Comparison of ENCODE assay signal across 8 mouse cellular contexts in the genomic region with DNA sequence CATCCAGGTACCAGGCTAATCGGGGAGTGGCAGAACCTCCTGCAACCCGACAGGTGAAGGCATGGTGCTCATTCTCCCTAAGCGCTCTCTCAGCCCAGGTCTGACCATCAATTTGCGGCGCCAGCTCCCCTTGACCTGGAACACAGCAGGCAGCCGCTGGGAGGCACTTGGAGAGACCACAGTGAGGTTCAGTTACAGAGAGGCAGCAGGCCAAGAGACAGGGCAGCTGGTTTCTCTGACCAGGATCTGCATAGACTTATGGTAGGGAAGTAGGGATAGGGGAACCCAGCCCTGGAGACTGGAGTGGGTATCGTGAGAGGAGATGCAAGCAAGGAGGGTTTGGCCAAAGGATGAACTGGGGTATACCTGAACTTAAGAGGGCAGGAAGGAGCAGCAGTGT. TPM values are rescaled to one million over a fixed set of nuclear protein-coding genes. Genes with fewer than 3 reads are reported as not detected.
DNase-seq lines count a peak whose midpoint lies in the region; ATAC-seq and TF ChIP-seq lines count a peak whose summit lies in the region.

No protein-coding gene starts in this region.

- H3K27me3 ChIP-seq in forebrain, embryonic 14.5 days (replicated peaks; ENCODE audit: control insufficient read depth, insufficient read depth, low read length): 0 out of 2 replicates have a peak, but pooled peaks cover 3% of the 10 kb centered on the region
- H3K27me3 ChIP-seq in neural tube, embryonic 15.5 days (replicated peaks): no peaks in the 10 kb centered on the region

- peak overlapping the region; percentile 69; the same call in 1 of the 2 replicates for H3K9ac ChIP-seq in forebrain, embryonic 14.5 days (ENCODE audit: low read length)
- peak overlapping the region; percentile 56 for H3K9ac ChIP-seq in neural tube, embryonic 15.5 days (replicated peaks)

- H3K4me2 ChIP-seq in forebrain, embryonic 14.5 days (ENCODE audit: low read length): peak overlapping the region; percentile 97
- H3K4me2 ChIP-seq in neural tube, embryonic 15.5 days: peak overlapping the region; percentile 97

- no peak for ATAC-seq in forebrain, embryonic 14.5 days
- ATAC-seq in neural tube, embryonic 15.5 days (ENCODE audit: low FRiP score): no peak

- no peak for DNase-seq in left cerebral cortex, adult 2 months (ENCODE audit: extremely low spot score in 1 of 2, low spot score in 2 of 2)
- DNase-seq in left cerebral cortex, adult 11 months (ENCODE audit: low spot score): no peak
- no peak for DNase-seq in forebrain, embryonic 14.5 days (ENCODE audit: low spot score)
- DNase-seq in kidney, postnatal 36 days: peak; percentile 19 to 42
- DNase-seq in right cerebral cortex, postnatal 25 days: no peak
- no peak for DNase-seq in left cerebral cortex, postnatal 36 days (ENCODE audit: low spot score in 2 of 2)
- DNase-seq in embryo, embryonic 9.5 days (ENCODE audit: extremely low spot score): no peak

- H3K4me3 ChIP-seq in left cerebral cortex, adult 2 months: peak overlapping the region; percentile 76
- H3K4me3 ChIP-seq in forebrain, embryonic 14.5 days (ENCODE audit: low read depth, low read length): peak overlapping the region; percentile 55
- peak overlapping the region; percentile 50 for H3K4me3 ChIP-seq in neural tube, embryonic 15.5 days (replicated peaks)

- no peak overlapping the region for H3K27ac ChIP-seq in left cerebral cortex, adult 2 months
- no peak overlapping the region for H3K27ac ChIP-seq in forebrain, embryonic 14.5 days (ENCODE audit: low read depth, low read length)
- H3K27ac ChIP-seq in neural tube, embryonic 15.5 days (replicated peaks): no peak overlapping the region; the same call in 1 of the 2 replicates

- H3K4me1 ChIP-seq in forebrain, embryonic 14.5 days (ENCODE audit: control insufficient read depth, insufficient read depth, low read length): peaks cover 8% of the 10 kb centered on the region
- H3K4me1 ChIP-seq in neural tube, embryonic 15.5 days: peaks cover 21% of the 10 kb centered on the region

- no peaks in the 10 kb centered on the region for H3K36me3 ChIP-seq in forebrain, embryonic 14.5 days (ENCODE audit: control insufficient read depth, insufficient read depth, low read length)
- H3K36me3 ChIP-seq in neural tube, embryonic 15.5 days: no peaks in the 10 kb centered on the region

- no peak for TF ChIP-seq CTCF in left cerebral cortex, adult 2 months (IDR thresholded peaks at IDR 0.05)

- no peaks in the 10 kb centered on the region for H3K9me3 ChIP-seq in forebrain, embryonic 14.5 days (replicated peaks; ENCODE audit: control insufficient read depth, low read length)
- H3K9me3 ChIP-seq in neural tube, embryonic 15.5 days (replicated peaks): no peaks in the 10 kb centered on the region

- WGBS in forebrain, embryonic 14.5 days: 38% methylated on average over 7 of the region's 7 CpGs
- 38% methylated on average over 7 of the region's 7 CpGs for WGBS in neural tube, embryonic 15.5 days

- intact Hi-C loops in left cerebral cortex, adult 2 months (cut with DNase I): no loop called here
- intact Hi-C loops in left cerebral cortex, postnatal 36 days (cut with DNase I): no loop called here

RNA-seq across cellular contexts. Expression of a gene that starts 0.8 kb away (rescaled TPM):
- total RNA-seq in left cerebral cortex, adult 2 months (2021): 10 to 100 TPM; 54.4 to 62.8 TPM
- 4.7 and 5.9 TPM in 2 replicates for polyA plus RNA-seq in forebrain, embryonic 14.5 days (2014; fragmentation: Nextera tagmentation; extraction: Ambion mirVana)
- polyA plus RNA-seq in neural tube, embryonic 15.5 days (2015; fragmentation: Nextera tagmentation; extraction: Ambion mirVana): 25.8 and 28.9 TPM in 2 replicates
- total RNA-seq in left cerebral cortex, postnatal 36 days (2021): 10 to 100 TPM; 54.0 to 54.9 TPM

RNA-seq across cellular contexts. Expression of a gene that starts 4.6 kb away (rescaled TPM):
- total RNA-seq in left cerebral cortex, adult 2 months (2021): 1 to 10 TPM in 1 of 2 experiments, under 1 TPM in 1; 0.54 to 1.1 TPM
- 0.28 and 0.36 TPM in 2 replicates for polyA plus RNA-seq in forebrain, embryonic 14.5 days (2014; fragmentation: Nextera tagmentation; extraction: Ambion mirVana)
- polyA plus RNA-seq in neural tube, embryonic 15.5 days (2015; fragmentation: Nextera tagmentation; extraction: Ambion mirVana): 0.22 and 0.77 TPM in 2 replicates
- 1 to 10 TPM in 1 of 2 experiments, not detected in 1; 1.4 TPM for total RNA-seq in left cerebral cortex, postnatal 36 days (2021)

RNA-seq across cellular contexts. Expression of a gene that starts 30.6 kb away (rescaled TPM):
- 10 to 100 TPM; 60.7 to 67.5 TPM for total RNA-seq in left cerebral cortex, adult 2 months (2021)
- 178 and 206 TPM in 2 replicates for polyA plus RNA-seq in forebrain, embryonic 14.5 days (2014; fragmentation: Nextera tagmentation; extraction: Ambion mirVana)
- 133 and 136 TPM in 2 replicates for polyA plus RNA-seq in neural tube, embryonic 15.5 days (2015; fragmentation: Nextera tagmentation; extraction: Ambion mirVana)
- total RNA-seq in left cerebral cortex, postnatal 36 days (2021): 10 to 100 TPM; 65.0 to 72.9 TPM

RNA-seq across cellular contexts. Expression of a gene that starts 30.7 kb away (rescaled TPM):
- total RNA-seq in left cerebral cortex, adult 2 months (2021): 100 to 1,000 TPM in 1 of 2 experiments, 10 to 100 TPM in 1; 78.3 to 102 TPM
- 138 and 152 TPM in 2 replicates for polyA plus RNA-seq in forebrain, embryonic 14.5 days (2014; fragmentation: Nextera tagmentation; extraction: Ambion mirVana)
- 135 and 145 TPM in 2 replicates for polyA plus RNA-seq in neural tube, embryonic 15.5 days (2015; fragmentation: Nextera tagmentation; extraction: Ambion mirVana)
- 10 to 100 TPM; 89.0 to 99.0 TPM for total RNA-seq in left cerebral cortex, postnatal 36 days (2021)

Comparison
In these comparisons a context has a peak if more than half of its experiments do, and no peak if none do; other contexts are left out.
1. DNase-seq: peak in kidney, postnatal 36 days (2 of 2); none in left cerebral cortex, adult 2 months (0 of 2), left cerebral cortex, adult 11 months (single experiment), forebrain, embryonic 14.5 days (single experiment), right cerebral cortex, postnatal 25 days (single experiment), left cerebral cortex, postnatal 36 days (0 of 2) and embryo, embryonic 9.5 days (single experiment).
2. Peak in every context shown above with its lines, with median percentiles within 50 percentile points of each other: H3K4me3 ChIP-seq.